Mouse (Mus musculus) right cerebral cortex, postnatal 10 days (tissue): ENCODE measurements around the gene Ptov1.
A peak's percentile ranks its signal among the peaks of the same experiment; 100 is the strongest.
"Not testable (repeated sequence)": the region's sequence is repeated elsewhere in the genome, so short reads cannot be mapped to it uniquely, and the experiment has no call there.

Experiments used
- DNase-seq, 2 experiments: peaks; one replicate each; pipeline ENCODE4 v3.0.0; 2021; ENCODE audit warnings: low spot score in 2 of 2

Gene Ptov1

GRCm38 (mm10) chr7:44888256-44889105 is 18.9 kb upstream of the Ptov1 start:
- no peak for DNase-seq

- DNase-seq, result no peak
Measured at GRCm38 (mm10) chr7:44886964-44887363, 17.4 kb upstream of the Ptov1 start.

- DNase-seq, result no peak
Measured at GRCm38 (mm10) chr7:44884637-44885036, 15.0 kb upstream of the Ptov1 start.

- no peak for DNase-seq
Measured at GRCm38 (mm10) chr7:44883036-44883435, 13.4 kb upstream of the Ptov1 start.

- DNase-seq, result no peak
Measured at GRCm38 (mm10) chr7:44877833-44878232, 8.2 kb upstream of the Ptov1 start.

- DNase-seq, result not testable (repeated sequence)
Measured at GRCm38 (mm10) chr7:44871774-44872173, 2.2 kb upstream of the Ptov1 start.

GRCm38 (mm10) chr7:44871181-44871580 is 1.6 kb upstream of the Ptov1 start:
- DNase-seq, result no peak

- DNase-seq, result no peak
Measured at GRCm38 (mm10) chr7:44870614-44871013, 1.0 kb upstream of the Ptov1 start.

GRCm38 (mm10) chr7:44868919-44869696 is 480 bp downstream of the Ptov1 start:
- peak; percentile 70 to 74 for DNase-seq

GRCm38 (mm10) chr7:44868465-44868864 is 1.1 kb downstream of the Ptov1 start:
- peak in 1 of 2 experiments; percentile 45 for DNase-seq

- DNase-seq, result no peak
Measured at GRCm38 (mm10) chr7:44867802-44868201, 1.8 kb downstream of the Ptov1 start.

GRCm38 (mm10) chr7:44867010-44867702 is 2.4 kb downstream of the Ptov1 start:
- no peak for DNase-seq

- DNase-seq, result peak in 1 of 2 experiments; percentile 64
Measured at GRCm38 (mm10) chr7:44866276-44867009, 3.1 kb downstream of the Ptov1 start.

GRCm38 (mm10) chr7:44864595-44865542 is 4.7 kb downstream of the Ptov1 start:
- no peak for DNase-seq

GRCm38 (mm10) chr7:44863982-44864494 is 5.5 kb downstream of the Ptov1 start:
- no peak for DNase-seq

- no peak for DNase-seq
Measured at GRCm38 (mm10) chr7:44863210-44863609, 6.4 kb downstream of the Ptov1 start.

GRCm38 (mm10) chr7:44862434-44862833 is 7.2 kb downstream of the Ptov1 start:
- no peak for DNase-seq

- no peak for DNase-seq
Measured at GRCm38 (mm10) chr7:44861429-44861816, 8.2 kb downstream of the Ptov1 start.

GRCm38 (mm10) chr7:44860576-44861428 is 8.8 kb downstream of the Ptov1 start:
- DNase-seq, result peak; percentile 71 to 80
